Mouse (Mus musculus) Muller cell, postnatal 12 days (primary cell): Measurements from ENCODE around the gene Adamts6.
A peak's percentile ranks its signal among the peaks of the same experiment; 100 is the strongest.

Experiments
- DNase-seq: peaks from one replicate; pipeline ENCODE4 v3.0.0-alpha.2; 2015; ENCODE audit errors: inconsistent ontology term

Adamts6 gene

DNA sequence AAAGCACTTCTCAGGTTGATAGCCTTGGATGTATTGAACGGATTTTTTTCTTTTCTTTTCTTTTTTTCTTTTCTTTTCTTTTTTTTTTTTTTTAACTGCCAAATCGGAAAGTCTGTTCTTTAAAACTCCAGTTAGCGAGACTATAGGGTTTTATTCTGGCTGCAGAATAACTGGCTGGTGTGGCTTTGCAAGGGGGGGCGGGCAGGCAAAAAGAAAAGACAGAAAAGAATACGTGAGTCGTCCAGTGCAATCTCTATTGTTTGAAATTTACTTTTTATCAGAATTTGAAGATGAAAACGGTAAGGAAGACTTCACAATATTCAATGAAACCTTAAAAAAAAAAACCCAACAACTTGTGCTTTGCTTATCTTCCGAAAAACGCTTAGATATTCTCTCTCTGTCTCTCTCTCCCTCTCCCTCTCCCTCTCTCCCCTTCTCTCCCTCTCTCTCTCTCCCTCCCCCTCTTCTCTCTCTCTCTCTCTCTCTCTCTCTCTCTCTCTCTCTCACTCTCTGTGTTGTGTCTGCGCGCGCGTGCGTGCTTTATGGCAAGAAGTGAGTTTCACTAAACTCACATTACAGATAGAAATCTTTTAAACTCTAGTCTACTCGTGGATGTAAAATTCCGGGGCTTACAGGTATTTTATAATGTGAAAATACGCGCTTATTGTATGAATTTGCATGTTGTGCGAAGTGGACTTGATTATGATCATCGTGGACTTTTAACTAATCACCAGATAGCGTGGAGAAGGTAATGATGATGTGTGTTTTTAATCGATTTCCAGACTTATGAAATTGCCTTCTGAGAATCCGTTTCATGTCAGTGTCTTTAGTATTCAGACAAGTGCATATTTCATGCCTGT, at the start of gene Adamts6:
Adamts6 (plus strand) TSS at position 470 of the 860 bp plus-strand sequence.
- peak; percentile 62 for DNase-seq

DNA sequence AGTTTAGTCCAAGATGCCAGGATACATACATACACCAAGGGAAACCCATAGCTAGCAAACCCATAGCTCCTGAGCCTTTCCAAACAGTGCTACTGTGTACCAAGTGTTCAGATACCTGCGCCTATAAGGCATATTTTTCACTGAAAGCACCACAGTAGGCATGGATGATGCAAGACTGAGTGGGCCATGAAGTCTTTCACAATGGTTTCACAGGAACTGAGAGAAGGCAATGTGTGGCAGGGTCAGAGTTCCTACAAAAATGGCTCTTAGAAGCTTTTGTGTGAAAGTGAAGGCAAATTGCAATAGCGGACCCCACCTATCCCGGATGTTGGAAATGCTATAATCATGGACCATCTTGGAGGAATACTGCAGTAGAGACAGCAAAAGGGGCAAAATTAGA, 28.6 kb upstream of the Adamts6 start:
- no peak for DNase-seq

DNA sequence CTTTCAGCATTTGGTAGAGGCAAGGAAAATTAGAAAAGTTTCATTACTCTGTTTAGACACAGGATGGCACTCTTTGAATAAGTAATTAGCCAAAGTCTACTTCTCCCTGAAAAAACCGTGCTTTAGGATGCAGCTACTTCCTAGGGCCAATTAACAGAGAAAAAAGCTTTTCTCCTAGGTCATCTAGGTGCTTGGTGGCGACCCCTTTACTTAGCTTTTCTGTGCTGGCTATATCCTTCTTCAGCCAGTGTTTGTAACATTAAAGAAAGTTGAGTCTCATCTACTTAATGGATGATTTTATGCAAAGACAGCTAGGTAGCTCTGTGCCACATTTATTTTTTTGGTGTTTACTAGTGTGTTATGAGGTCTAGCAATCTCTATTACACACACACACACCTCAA, 2.6 kb upstream of the Adamts6 start:
- peak; percentile 52 for DNase-seq

DNA sequence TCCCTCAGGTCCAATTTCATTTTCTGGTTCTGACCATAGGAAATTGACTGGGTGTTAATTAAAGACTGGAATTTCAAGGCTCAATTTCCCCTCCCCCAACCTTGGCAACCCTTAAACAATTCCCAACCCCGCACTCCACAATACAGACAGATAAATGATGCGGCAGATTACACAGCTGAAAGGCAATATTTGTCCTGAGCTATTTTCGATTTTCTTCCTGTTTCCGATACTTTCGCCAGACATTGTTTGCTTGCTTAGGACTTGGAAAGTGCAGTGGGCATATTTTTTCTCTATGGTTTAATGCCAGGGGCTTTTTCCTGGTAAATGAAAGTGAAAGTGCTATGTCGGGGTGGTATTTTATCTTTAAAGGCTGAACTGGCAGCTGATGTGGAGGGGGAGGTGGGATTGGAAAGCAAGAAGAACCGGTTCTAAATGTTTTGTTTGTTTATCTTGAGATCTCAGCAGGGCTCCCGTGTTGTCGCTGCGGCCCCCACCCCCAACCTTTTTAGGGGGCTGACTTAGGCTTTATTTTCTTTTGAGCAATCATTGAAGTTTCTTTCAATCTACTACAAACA, 1.8 kb upstream of the Adamts6 start:
- peak; percentile 60 for DNase-seq

DNA sequence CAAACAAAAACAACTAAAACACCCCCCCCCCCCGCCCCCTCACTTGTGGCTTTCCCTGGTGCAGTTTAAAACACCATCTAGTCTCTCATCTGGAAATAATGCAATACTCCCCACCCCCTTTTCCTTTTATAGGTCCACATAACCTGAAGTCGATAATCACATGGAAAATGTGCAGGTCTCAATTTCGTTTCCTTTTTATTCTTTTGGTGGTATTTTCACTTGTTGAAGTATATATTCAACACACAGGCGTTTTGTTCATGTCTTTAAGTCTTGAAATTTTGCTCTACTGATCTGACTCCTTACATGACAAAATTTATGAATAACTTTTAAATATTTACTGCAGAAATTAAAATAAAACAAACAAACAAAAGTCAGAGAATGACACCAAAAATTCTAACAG, 1.3 kb upstream of the Adamts6 start:
- DNase-seq = peak; percentile 45

DNA sequence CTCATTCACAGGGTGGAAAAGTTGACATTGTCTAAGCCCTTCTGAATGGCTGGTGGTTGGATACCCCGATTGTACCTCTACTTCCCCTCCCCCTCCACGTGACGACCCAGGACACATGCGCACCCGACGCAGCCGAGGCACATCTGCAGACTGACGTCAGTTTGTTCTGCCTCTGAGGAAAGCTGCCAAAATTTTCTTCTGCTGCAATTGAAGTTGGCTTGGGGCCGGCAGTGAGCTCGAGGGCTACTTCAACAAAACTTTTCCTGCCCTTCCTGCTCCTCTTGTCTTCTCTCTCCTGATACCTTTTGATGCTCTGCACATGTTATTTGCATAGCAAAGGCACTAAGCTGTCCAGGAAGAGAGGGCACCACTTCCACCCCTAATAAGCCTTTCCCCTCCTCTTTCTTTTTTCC, 732 bp upstream of the Adamts6 start:
- DNase-seq = peak; percentile 93

DNA sequence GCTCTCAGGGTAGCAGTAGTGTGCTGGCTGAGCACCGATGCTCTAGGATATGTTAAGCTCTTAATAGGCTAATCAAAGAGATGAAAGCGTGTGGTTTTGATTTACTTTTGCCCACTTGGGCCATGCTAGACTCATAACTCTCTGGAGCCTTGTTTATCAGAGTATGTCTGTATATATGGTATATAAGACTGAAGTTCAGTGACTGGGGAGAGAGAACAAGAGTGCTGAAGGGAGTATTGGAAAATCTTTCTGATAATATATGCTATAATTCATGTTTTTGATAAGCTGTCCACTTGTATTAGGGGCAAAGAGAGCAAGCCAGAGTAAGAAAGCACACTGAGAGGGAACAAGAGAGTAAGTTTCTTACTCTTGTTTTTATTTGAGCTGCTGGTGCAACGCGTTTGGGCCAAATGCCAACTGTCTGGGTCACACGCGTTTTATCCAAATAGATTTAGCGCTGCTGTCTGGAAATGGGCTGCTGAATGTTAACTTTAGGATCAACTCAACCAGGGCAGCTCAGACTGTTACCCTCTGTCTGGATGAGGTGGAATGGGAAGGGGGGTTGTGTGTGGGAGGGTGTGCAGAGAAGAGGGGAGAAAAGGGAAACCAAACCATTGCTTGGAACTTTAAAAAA, 708 bp downstream of the Adamts6 start:
- DNase-seq = peak; percentile 60

DNA sequence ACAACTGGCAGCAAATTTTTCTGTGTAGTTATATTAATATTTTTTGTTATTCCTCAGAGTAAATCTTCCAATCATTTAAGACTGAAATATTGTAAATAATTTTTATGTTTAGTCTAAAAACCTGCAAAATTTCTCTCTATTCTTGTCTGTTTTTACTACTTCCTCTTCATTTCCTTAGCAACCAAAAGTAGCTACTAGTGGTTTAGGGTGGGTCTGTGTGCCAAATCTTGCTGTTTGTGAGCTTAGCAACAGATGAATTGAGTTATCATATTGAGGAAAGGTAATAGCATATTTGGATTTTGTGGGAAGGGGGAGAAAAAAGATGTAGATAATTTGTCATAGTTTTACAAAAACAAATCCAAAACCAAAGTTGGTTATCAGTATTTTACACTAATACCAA, 1.5 kb downstream of the Adamts6 start:
- DNase-seq = no peak

DNA sequence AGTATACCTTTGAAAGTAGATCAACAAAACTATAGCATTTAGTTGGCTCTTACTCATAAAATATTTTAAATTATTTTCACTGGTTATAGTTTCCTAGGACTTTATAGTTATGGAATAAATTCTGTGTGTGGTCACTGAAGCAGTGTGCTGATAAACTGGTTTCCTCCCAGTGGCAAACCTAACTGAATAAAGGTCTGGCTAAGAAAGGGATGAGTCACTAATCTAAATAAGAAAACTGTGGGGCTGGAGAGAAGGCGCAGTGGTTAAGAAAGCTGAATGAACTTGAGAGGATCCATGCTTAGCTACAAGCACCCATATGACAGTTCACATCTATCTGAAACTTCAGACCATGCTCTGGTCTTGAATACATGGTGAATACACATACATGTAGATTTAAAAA, 7.8 kb downstream of the Adamts6 start:
- DNase-seq = no peak

DNA sequence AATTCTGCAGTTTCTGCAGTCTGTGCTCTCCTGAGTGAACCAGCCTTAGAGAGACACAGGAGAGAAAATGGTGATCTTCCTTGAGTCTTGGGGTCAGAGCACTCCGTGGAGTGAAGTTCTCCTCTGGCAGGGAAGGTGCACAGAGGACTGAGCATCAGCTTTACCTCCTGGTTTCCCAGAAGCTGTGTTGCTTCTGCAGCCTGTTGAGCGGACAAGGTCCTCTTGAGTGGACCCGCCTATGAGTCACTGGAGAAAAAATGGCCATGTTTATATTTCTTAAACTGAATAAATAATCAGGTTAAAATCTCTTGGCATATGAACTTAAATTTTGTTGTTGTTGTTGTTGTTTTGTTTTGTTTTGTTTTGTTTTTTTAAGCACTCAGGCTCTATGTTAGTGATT, 41.7 kb downstream of the Adamts6 start:
- DNase-seq = no peak

DNA sequence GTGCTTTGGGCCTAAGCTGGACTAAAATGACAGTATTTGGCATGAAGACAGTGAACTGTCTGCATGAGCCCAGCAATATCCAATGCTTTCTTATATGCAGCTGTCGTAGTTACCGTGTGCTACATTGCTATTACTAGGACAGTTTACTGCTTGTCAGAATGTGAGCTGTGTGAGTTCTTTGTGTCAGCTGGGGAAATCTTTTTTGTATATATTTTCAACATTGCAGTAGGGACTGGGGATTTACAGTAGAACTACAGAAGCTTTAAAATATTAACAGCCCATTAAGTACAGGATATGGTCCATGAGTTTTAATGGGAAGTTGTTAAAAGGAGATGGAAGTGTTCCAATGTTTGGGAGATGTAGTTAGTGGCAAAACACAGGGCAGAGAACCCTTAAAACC, 42.1 kb downstream of the Adamts6 start:
- DNase-seq = no peak

DNA sequence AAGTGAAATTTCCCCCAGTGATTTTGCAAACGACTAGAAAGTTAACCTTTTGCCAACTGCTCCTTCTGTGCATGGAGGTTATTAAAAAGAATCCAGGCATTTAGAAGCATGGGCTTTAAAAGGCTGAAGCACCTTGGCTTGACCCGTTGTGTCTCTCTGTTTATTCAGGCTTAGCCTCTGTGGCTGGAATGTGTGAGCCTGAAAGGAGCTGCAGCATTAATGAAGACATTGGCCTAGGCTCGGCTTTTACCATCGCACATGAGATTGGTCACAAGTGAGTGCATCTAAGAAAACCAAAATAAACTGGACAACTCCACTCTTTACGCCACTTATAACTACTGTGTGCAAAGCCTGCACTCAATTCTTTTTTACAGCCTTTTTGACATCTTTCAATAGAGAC, 65.0 kb downstream of the Adamts6 start:
- no peak for DNase-seq

DNA sequence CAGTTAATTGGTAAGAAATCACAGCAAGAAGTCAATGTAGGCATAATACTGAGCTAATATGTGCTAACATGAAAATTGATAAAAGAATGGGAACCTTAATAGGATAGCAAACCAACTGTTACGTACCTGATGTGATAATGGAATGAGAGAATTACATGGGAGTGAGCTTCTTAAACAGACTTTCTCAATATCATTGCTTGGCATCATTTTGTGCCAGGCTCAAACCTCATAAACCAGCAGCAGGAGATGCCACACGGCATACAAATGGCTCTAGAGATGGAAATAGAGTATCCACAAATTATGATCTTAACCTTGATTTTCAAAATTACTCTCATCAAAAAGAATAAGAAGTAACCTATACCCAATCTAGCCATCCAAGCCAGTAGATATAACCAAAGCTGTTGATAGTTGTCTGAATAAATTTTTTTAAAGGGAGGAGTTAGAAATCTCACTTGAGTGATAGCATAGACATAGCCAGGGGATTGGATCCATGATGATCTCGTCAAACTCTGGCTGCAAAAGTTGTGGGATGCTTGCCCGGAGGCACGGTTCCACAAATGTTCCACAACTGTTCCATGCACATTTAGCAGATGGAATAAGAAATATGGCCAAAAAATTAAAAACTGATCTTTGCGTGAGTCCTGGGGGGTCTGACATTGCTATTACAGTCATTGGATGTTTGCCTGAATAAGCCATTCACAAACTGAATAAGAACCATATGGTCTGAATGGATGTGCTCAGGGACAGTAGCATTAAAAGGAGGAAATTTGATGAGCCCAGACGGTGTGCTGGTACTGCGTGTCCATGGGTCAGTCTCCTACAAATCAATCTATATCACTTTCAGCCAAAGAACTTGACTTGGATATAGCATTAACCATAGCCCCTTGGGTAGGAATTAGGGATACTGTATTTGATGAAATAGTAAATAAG, 106.1 kb downstream of the Adamts6 start:
- no peak for DNase-seq

DNA sequence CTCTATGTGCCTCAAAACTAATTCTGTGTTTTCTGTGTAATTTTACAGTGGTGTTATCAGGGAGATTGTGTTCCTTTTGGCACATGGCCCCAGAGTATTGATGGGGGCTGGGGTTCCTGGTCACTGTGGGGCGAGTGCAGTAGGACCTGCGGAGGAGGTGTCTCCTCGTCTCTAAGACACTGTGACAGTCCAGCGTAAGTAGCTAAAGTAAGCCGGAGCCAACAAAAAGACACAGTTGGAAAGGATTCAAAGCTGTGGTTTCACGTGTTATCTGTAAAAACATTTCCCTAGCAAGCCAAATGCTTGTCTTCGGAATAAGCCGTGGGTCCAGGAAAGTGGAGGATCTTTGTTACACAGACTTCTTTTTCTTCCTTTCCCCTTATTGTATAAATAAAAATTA, 110.2 kb downstream of the Adamts6 start:
- no peak for DNase-seq

DNA sequence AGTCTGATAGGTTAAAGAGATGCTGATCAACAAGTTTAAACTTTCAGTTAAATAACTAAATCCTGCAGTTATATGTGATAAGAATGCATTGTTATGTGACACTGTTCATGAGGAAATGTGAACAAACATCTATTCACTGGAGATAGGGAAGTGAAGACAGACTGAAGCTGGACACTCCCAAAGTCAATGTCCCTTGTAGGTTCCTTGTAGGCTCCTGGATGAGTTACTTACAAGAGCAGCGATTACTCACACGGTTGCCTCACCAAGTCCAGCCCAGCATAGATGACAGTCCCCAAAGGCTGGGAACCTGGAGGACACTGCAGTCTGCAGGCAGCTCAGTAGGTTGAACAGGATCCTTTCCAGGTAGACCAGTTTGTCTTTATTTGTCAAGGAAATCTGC, 145.1 kb downstream of the Adamts6 start:
- DNase-seq = no peak

DNA sequence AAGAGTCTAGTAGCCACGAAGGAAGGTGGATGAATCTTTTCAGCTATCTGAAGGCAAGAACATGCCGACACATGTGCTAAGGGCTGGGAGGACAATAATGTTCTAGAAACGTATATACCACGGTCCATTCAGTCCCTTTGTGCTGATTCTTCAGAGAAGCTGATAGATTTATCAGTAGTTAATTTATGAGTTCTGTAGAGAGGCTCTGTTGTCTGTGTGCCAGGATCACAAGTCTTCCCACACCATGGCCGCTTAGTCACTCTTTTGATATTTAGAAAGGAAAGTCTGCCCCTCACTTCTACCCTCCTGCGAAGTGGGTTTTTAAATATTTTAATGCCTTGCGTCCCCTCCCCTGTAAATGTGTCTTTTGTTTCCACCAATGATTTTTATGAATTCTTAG, 154.9 kb downstream of the Adamts6 start:
- no peak for DNase-seq

DNA sequence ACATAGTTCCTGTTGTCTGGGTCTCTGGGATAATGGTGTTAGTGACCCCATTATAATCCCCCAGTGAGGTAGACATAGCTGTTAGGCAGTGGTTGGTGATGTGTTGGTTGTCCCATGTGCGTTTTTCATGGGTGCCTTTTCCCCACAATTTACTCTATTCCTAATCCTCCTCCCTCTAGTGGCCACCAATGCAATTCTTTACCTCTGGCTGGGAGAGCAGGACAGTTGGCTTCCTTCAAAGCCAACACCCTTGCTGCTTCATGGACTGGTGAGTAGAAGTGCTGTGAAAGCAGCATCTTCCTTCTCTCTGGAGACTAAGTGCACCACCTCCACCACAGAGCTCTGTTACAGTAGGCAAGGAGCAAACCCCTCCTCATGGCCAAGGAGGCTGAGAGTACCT, 157.8 kb downstream of the Adamts6 start:
- no peak for DNase-seq

DNA sequence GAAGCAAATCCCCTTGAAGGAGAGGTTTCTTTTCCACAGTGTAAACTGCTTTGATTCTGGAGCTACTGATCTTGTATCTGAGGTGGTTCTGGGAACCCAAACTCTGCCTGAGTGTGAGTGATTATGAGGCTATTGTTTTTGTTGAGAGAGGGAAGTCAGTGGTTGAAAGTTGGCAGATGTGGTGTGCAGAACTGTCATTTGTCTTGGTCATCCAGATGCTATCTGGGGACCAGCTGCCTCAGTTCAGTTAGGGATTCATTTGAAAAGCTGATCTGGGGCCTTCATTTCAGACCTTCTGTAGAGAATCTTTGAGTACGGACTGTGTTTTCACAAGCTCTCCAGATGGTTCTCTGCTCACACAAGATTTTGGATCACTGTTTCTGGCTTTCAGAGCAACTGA, 159.3 kb downstream of the Adamts6 start:
- no peak for DNase-seq

DNA sequence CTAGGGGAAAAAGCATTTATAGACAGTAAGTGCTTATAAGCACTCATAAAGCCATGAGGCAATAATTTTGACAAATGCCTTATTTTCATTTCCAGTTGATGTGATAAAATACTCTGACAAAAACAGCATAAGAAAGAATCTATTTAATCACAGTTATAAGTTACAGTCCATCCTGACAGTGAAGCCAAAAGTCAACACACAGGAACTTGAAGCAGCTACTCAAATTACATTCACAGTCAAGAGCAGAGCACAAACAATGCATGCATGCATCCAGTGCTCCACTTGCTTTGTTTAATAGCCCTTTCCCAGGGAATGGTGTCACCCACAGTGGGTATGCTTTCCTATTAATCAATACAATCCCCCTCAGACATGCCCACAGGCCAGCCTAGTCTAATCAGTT, 159.8 kb downstream of the Adamts6 start:
- no peak for DNase-seq

DNA sequence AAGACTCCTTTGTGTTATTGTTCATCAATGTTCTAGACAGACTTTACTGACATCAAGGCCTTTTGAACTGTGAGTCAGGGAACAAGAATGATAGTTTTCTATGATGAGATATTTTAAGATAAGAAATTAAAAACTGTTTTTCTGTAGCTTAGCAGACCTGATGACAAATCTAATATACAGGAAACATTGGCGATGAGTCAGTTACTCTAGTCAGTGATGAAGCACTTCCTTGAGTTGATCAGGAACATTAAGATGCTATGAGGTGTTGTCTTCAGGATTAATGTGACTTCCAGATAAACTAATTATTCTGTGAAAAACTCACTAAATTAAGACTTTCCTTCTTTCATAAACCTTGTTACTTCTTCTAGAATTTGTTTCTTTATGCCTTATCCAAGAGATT, 160.7 kb downstream of the Adamts6 start:
- peak; percentile 15 for DNase-seq

DNA sequence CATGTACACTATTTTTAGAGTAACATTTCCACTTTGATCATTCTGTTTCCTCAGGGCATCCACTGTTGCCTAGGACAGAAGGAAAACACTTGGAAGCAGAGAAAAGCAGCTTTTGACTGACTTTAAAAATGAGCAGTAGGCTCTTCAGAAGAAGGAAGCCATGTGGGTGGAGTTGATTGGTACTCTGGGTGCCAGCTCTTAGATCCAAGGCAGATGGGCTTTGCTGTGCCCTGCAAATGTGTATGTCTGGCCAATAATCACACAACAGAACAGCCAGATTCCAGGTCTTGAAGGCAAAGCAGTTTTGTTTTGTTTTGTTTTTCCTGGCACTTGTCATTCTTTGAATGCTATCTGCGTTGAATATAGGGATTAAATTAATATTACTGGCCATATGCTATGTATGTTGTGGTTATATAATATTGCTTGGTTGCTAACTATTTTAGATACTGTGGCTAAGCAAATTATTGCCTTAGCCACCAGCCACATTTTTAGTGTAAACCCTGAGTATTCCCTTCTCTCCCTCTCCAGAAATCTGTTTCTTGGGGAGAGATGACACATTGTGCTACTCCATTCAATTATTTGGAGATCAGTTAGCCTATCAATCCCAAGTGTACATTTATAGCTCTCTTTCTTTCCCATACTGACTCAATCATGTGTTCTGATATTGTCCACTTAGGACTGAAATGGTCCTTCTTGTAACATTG, 165.8 kb downstream of the Adamts6 start:
- no peak for DNase-seq
